12 mouse cellular contexts compared by ENCODE assay signal in the genomic region with DNA sequence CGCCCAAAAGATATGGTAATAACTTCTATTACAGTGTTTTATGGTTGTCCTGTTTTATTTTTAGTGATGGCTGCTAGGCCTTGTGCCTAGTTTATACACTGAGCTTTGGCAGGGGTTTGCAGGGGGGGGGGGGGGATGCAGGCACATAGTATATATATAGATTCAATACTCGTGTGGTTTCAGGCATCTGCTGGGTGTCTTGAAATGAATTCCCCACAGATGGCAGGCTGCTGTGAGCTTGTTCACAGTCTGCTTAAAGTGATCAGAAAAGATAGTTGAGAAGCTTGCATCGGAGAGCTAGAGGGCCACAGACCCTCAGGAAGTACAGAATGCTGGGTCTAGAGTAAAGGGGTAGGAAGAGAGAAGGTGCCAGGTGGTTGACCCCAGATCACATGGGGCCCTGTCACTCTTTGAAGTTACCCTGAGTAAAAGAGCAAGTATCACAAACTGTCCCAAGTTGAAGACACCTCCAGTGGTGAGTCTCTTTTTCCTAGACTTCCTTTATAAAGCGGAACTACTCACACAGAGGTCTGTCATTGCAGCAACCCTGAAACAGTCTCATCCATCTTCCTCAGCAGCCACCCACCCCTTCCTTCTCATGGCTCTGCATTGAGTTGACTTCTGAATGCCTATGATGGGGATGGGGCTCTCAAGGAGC. TPM values are rescaled to one million over a fixed set of nuclear protein-coding genes. Genes with fewer than 3 reads are reported as not detected.
DNase-seq lines count a peak whose midpoint lies in the region; ATAC-seq and TF ChIP-seq lines count a peak whose summit lies in the region.
"Had no signal": no experiment of that assay in that cellular context is flagged by ENCODE, and none has a peak within 500 bp of the region (broad histone marks: within the 10 kb centered on the region; RNA-seq: fewer than 3 reads in every experiment).

No protein-coding gene starts in this region.

- no peaks in the 10 kb centered on the region for H3K9me3 ChIP-seq in forebrain, embryonic 16.5 days (ENCODE audit: control insufficient read depth, low read length)
- H3K9me3 ChIP-seq in forebrain, embryonic 10.5 days = no peaks in the 10 kb centered on the region
- no peaks in the 10 kb centered on the region for H3K9me3 ChIP-seq in heart, embryonic 11.5 days (replicated peaks; ENCODE audit: control insufficient read depth, low read length)
- no peaks in the 10 kb centered on the region for H3K9me3 ChIP-seq in limb, embryonic 10.5 days (replicated peaks)

- TF ChIP-seq POLR2A in thymus, adult 2 months (IDR thresholded peaks at IDR 0.05; ENCODE audit: control insufficient read depth, extremely low read depth, insufficient read depth, low read length, poor library complexity) = no peak

- H3K4me1 ChIP-seq in forebrain, embryonic 16.5 days (replicated peaks; ENCODE audit: control insufficient read depth, insufficient read depth, low read length) = no peaks in the 10 kb centered on the region
- H3K4me1 ChIP-seq in forebrain, embryonic 10.5 days = no peaks in the 10 kb centered on the region
- H3K4me1 ChIP-seq in thymus, adult 2 months (replicated peaks; ENCODE audit: control insufficient read depth, insufficient read depth, low read length) = peaks cover 6% of the 10 kb centered on the region
- peaks cover 2% of the 10 kb centered on the region; the same call in 1 of the 2 replicates for H3K4me1 ChIP-seq in heart, embryonic 11.5 days (ENCODE audit: control insufficient read depth, insufficient read depth, low read length)
- H3K4me1 ChIP-seq in limb, embryonic 10.5 days = no peaks in the 10 kb centered on the region

- no peaks in the 10 kb centered on the region for H3K36me3 ChIP-seq in forebrain, embryonic 16.5 days (ENCODE audit: control insufficient read depth, insufficient read depth)
- no peaks in the 10 kb centered on the region for H3K36me3 ChIP-seq in forebrain, embryonic 10.5 days (replicated peaks)
- no peaks in the 10 kb centered on the region for H3K36me3 ChIP-seq in thymus, adult 2 months (ENCODE audit: control insufficient read depth, insufficient read depth, low read length)
- H3K36me3 ChIP-seq in heart, embryonic 11.5 days (ENCODE audit: control insufficient read depth, insufficient read depth, low read length) = no peaks in the 10 kb centered on the region
- no peaks in the 10 kb centered on the region for H3K36me3 ChIP-seq in limb, embryonic 10.5 days

- no peak overlapping the region for H3K27ac ChIP-seq in forebrain, embryonic 16.5 days (ENCODE audit: low read length)
- no peak overlapping the region for H3K27ac ChIP-seq in forebrain, embryonic 10.5 days
- peak overlapping the region; percentile 77 for H3K27ac ChIP-seq in thymus, adult 2 months (ENCODE audit: control insufficient read depth, insufficient read depth, low read length)
- H3K27ac ChIP-seq in heart, embryonic 11.5 days (ENCODE audit: low read depth, low read length) = no peak overlapping the region
- no peak overlapping the region for H3K27ac ChIP-seq in limb, embryonic 10.5 days

- TF ChIP-seq CTCF in thymus, adult 2 months (IDR thresholded peaks at IDR 0.05; ENCODE audit: borderline replicate concordance, control insufficient read depth, extremely low read depth, insufficient read depth, low read length, poor library complexity) = no peak

- WGBS in forebrain, embryonic 16.5 days = 85% methylated on average over 4 of the region's 4 CpGs
- 84% methylated on average over 4 of the region's 4 CpGs for WGBS in forebrain, embryonic 10.5 days
- WGBS in thymus, adult 2 months = 35% methylated on average over 4 of the region's 4 CpGs
- WGBS in heart, embryonic 11.5 days (ENCODE audit: insufficient replicate concordance) = 72% methylated on average over 4 of the region's 4 CpGs
- 82% methylated on average over 4 of the region's 4 CpGs for WGBS in limb, embryonic 10.5 days

- no peak overlapping the region for H3K9ac ChIP-seq in forebrain, embryonic 16.5 days (replicated peaks; ENCODE audit: low read depth, low read length)
- H3K9ac ChIP-seq in heart, embryonic 11.5 days (ENCODE audit: low read depth, low read length) = no peak overlapping the region
- H3K9ac ChIP-seq: lung, embryonic 14.5 days had no signal

- H3K27me3 ChIP-seq in forebrain, embryonic 16.5 days (replicated peaks; ENCODE audit: control insufficient read depth, insufficient read depth, low read length) = no peaks in the 10 kb centered on the region
- no peaks in the 10 kb centered on the region for H3K27me3 ChIP-seq in forebrain, embryonic 10.5 days (ENCODE audit: poor library complexity, severe bottlenecking)
- no peaks in the 10 kb centered on the region for H3K27me3 ChIP-seq in thymus, adult 2 months (ENCODE audit: control insufficient read depth, insufficient read depth, low read length)
- H3K27me3 ChIP-seq in heart, embryonic 11.5 days (ENCODE audit: control insufficient read depth, insufficient read depth, low read length) = no peaks in the 10 kb centered on the region
- no peaks in the 10 kb centered on the region for H3K27me3 ChIP-seq in limb, embryonic 10.5 days (ENCODE audit: low read depth, poor library complexity, severe bottlenecking)

- no peak overlapping the region for H3K4me2 ChIP-seq in forebrain, embryonic 16.5 days (ENCODE audit: low read length)
- H3K4me2 ChIP-seq in heart, embryonic 11.5 days = no peak overlapping the region
- H3K4me2 ChIP-seq: lung, embryonic 14.5 days had no signal

- ATAC-seq in forebrain, embryonic 16.5 days = 0 out of 2 replicates have a peak, but pooled peaks have one; percentile 23
- no peak for ATAC-seq in heart, embryonic 11.5 days (replicated peaks; ENCODE audit: insufficient number of reproducible peaks, low FRiP score, low TSS enrichment)

- no peak overlapping the region for H3K4me3 ChIP-seq in forebrain, embryonic 16.5 days (replicated peaks; ENCODE audit: low read length)
- H3K4me3 ChIP-seq in forebrain, embryonic 10.5 days = no peak overlapping the region
- no peak overlapping the region for H3K4me3 ChIP-seq in thymus, adult 2 months (ENCODE audit: control insufficient read depth, insufficient read depth, low read length)
- no peak overlapping the region for H3K4me3 ChIP-seq in heart, embryonic 11.5 days (ENCODE audit: low read depth, low read length)
- no peak overlapping the region for H3K4me3 ChIP-seq in limb, embryonic 10.5 days
- H3K4me3 ChIP-seq: erythroblast, embryonic 14.5 days had no signal

- no peak for DNase-seq in forebrain, embryonic 10.5 days (ENCODE audit: extremely low spot score, low spot score)
- DNase-seq in thymus, adult 2 months = peak; percentile 24
- no peak for DNase-seq in thymus, adult 18-20 months
- DNase-seq in right cerebral cortex, adult 2 months (ENCODE audit: low spot score in 2 of 2) = peak; percentile 60 to 67
- DNase-seq in limb, embryonic 10.5 days (ENCODE audit: low spot score) = no peak
- no peak for DNase-seq in gastrocnemius, adult 18-20 months (ENCODE audit: low spot score)
- DNase-seq: heart, postnatal 4 days; kidney, adult 18-20 months; lung, embryonic 14.5 days had no signal

RNA-seq across cellular contexts. Expression of gene Lair1, which starts 24.4 kb away (rescaled TPM):
- polyA plus RNA-seq in forebrain, embryonic 16.5 days (2015; fragmentation: Nextera tagmentation; extraction: Ambion mirVana) = 1.4 and 2.5 TPM in 2 replicates
- 0.26 and 0.51 TPM in 2 replicates for polyA plus RNA-seq in forebrain, embryonic 10.5 days (2016; fragmentation: Nextera tagmentation; extraction: Ambion mirVana)
- polyA plus RNA-seq in thymus, adult 2 months (2012; rRNA removed) = 11.0 and 12.9 TPM in 2 replicates
- 0.76 and 0.86 TPM in 2 replicates for polyA plus RNA-seq in heart, embryonic 11.5 days (2014; fragmentation: Nextera tagmentation; extraction: Ambion mirVana)
- polyA plus RNA-seq in limb, embryonic 10.5 days (2016; fragmentation: Nextera tagmentation; extraction: Ambion mirVana) = 0.13 and 0.19 TPM in 2 replicates
- under 1 TPM in 1 of 2 experiments, not detected in 1; 0.97 TPM for total RNA-seq in gastrocnemius, adult 18-20 months (2021)
- polyA plus RNA-seq: erythroblast, embryonic 14.5 days had no signal

RNA-seq across cellular contexts. Expression of gene Ttyh1, which starts 31.8 kb away (rescaled TPM):
- 97.4 and 115 TPM in 2 replicates for polyA plus RNA-seq in forebrain, embryonic 16.5 days (2015; fragmentation: Nextera tagmentation; extraction: Ambion mirVana)
- 32.6 and 33.0 TPM in 2 replicates for polyA plus RNA-seq in forebrain, embryonic 10.5 days (2016; fragmentation: Nextera tagmentation; extraction: Ambion mirVana)
- 1.1 and 1.8 TPM in 2 replicates for polyA plus RNA-seq in thymus, adult 2 months (2012; rRNA removed)
- 0.70 and 0.87 TPM in 2 replicates for polyA plus RNA-seq in heart, embryonic 11.5 days (2014; fragmentation: Nextera tagmentation; extraction: Ambion mirVana)
- polyA plus RNA-seq in limb, embryonic 10.5 days (2016; fragmentation: Nextera tagmentation; extraction: Ambion mirVana) = 0.79 and 1.2 TPM in 2 replicates
- 1 to 10 TPM in 1 of 2 experiments, under 1 TPM in 1; 0.81 to 1.6 TPM for total RNA-seq in gastrocnemius, adult 18-20 months (2021)
- polyA plus RNA-seq: erythroblast, embryonic 14.5 days had no signal

RNA-seq across cellular contexts. Expression of gene Leng8, which starts 49.5 kb away (rescaled TPM):
- 68.6 and 95.7 TPM in 2 replicates for polyA plus RNA-seq in forebrain, embryonic 16.5 days (2015; fragmentation: Nextera tagmentation; extraction: Ambion mirVana)
- 60.6 and 61.5 TPM in 2 replicates for polyA plus RNA-seq in forebrain, embryonic 10.5 days (2016; fragmentation: Nextera tagmentation; extraction: Ambion mirVana)
- 1,109 and 1,332 TPM in 2 replicates for polyA plus RNA-seq in thymus, adult 2 months (2012; rRNA removed)
- 42.1 and 42.6 TPM in 2 replicates for polyA plus RNA-seq in heart, embryonic 11.5 days (2014; fragmentation: Nextera tagmentation; extraction: Ambion mirVana)
- 61.7 and 75.9 TPM in 2 replicates for polyA plus RNA-seq in limb, embryonic 10.5 days (2016; fragmentation: Nextera tagmentation; extraction: Ambion mirVana)
- 10 to 100 TPM; 27.2 to 33.0 TPM for total RNA-seq in gastrocnemius, adult 18-20 months (2021)

Comparison
In these comparisons a context has a peak if more than half of its experiments do, and no peak if none do; other contexts are left out.
1. DNase-seq: peak in thymus, adult 2 months (single experiment) and right cerebral cortex, adult 2 months (2 of 2); none in forebrain, embryonic 10.5 days (single experiment), thymus, adult 18-20 months (0 of 2), limb, embryonic 10.5 days (single experiment) and gastrocnemius, adult 18-20 months (single experiment).
2. RNA of gene Ttyh1, which starts 31.8 kb away (polyA plus RNA-seq): 97.4 to 115 TPM in forebrain, embryonic 16.5 days and 32.6 to 33.0 TPM in forebrain, embryonic 10.5 days; 1.1 to 1.8 TPM in thymus, adult 2 months, 0.79 to 1.2 TPM in limb, embryonic 10.5 days and 0.70 to 0.87 TPM in heart, embryonic 11.5 days; every median in the first group is over 10 times any median in the second.
3. RNA of gene Leng8, which starts 49.5 kb away (polyA plus RNA-seq): 1,109 to 1,332 TPM in thymus, adult 2 months; 68.6 to 95.7 TPM in forebrain, embryonic 16.5 days, 61.7 to 75.9 TPM in limb, embryonic 10.5 days, 60.6 to 61.5 TPM in forebrain, embryonic 10.5 days and 42.1 to 42.6 TPM in heart, embryonic 11.5 days; every median in the first group is over 10 times any median in the second.